Mouse (Mus musculus) megakaryocyte, embryonic 14.5 days (primary cell): ENCODE results near the gene Pak6.

Source experiments
- FLI1 ChIP-seq: IDR thresholded peaks from 2 replicates; pipeline ENCODE4 v1.6.1; 2012; ENCODE audit warnings: low read length, inconsistent platforms, mixed read lengths
- GATA1 ChIP-seq: IDR thresholded peaks from 3 replicates; pipeline ENCODE4 v1.6.1; 2012; ENCODE audit warnings: mixed read lengths, low read length, inconsistent platforms, borderline replicate concordance

GRCm38 (mm10) chr2:118663804-118664766 lies 982 bp downstream of the Pak6 start:
- TF ChIP-seq GATA1 = no peak
- TF ChIP-seq FLI1 = no peak
